Mouse (Mus musculus) heart, postnatal 0 days (tissue): ENCODE data around the gene Fam102b. TPM values are rescaled to one million over a fixed set of nuclear protein-coding genes. Genes with fewer than 3 reads are reported as not detected.

Experiments used
- ATAC-seq: fragments of 200-750 bp; cut with Nextera tagmentation; 2 replicates; pipeline ENCODE4 v1.8.0; 2017; ENCODE audit warnings: low read depth, moderate number of reproducible peaks, moderate library complexity; ENCODE audit not compliant: insufficient read depth
- DNase-seq: peaks from one replicate; pipeline ENCODE4 v3.0.0-alpha.2; 2016; ENCODE audit warnings: low spot score
- H3K27ac ChIP-seq: fragments of 300-500 bp; sonication (generic); 2 replicates; pipeline ENCODE4 v1.5.1; 2014; ENCODE audit warnings: low read depth, mild to moderate bottlenecking
- H3K27me3 ChIP-seq: fragments of 300-500 bp; sonication (generic); 2 replicates; pipeline ENCODE4 v1.6.1; 2014; ENCODE audit warnings: low read length, mixed read lengths; ENCODE audit not compliant: control insufficient read depth, insufficient read depth
- H3K36me3 ChIP-seq: fragments of 300-500 bp; sonication (generic); replicated peaks from 2 replicates; pipeline ENCODE4 v1.6.1; 2014; ENCODE audit warnings: low read length, mixed read lengths; ENCODE audit not compliant: control insufficient read depth, insufficient read depth
- H3K4me1 ChIP-seq: fragments of 300-500 bp; sonication (generic); 2 replicates; pipeline ENCODE4 v1.6.1; 2014; ENCODE audit warnings: antibody characterized with exemption; ENCODE audit not compliant: control insufficient read depth, insufficient read depth
- H3K4me2 ChIP-seq: fragments of 300-500 bp; sonication (generic); 2 replicates; pipeline ENCODE4 v1.6.1; 2014; ENCODE audit warnings: low read depth, mild to moderate bottlenecking, low read length, moderate library complexity
- H3K4me3 ChIP-seq: fragments of 300-500 bp; sonication (generic); 2 replicates; pipeline ENCODE4 v1.5.1; 2014; ENCODE audit warnings: low read depth, low read length
- H3K9ac ChIP-seq: fragments of 300-500 bp; sonication (generic); replicated peaks from 2 replicates; pipeline ENCODE4 v1.6.1; 2014; ENCODE audit warnings: low read depth, low read length, mixed read lengths
- H3K9me3 ChIP-seq: fragments of 300-500 bp; sonication (generic); replicated peaks from 2 replicates; pipeline ENCODE4 v1.6.1; 2016; ENCODE audit warnings: low read length; ENCODE audit not compliant: control insufficient read depth
- CTCF ChIP-seq: IDR thresholded peaks from 2 replicates; pipeline ENCODE4 v1.5.1; 2016; ENCODE audit warnings: antibody characterized with exemption, control low read depth, low read depth
- EP300 ChIP-seq: IDR thresholded peaks from 2 replicates; pipeline ENCODE4 v1.6.1; 2016; ENCODE audit warnings: antibody characterized with exemption, low read depth
- WGBS: fragments of 180-500 bp; shearing (Covaris S2); extraction: QIAGEN DNeasy Blood & Tissue Kit; methylation state at CpG from one replicate; pipeline ENCODE4 v1.1.7; 2014; 5-methylcytosine and 5-hydroxymethylcytosine counted together
- polyA plus RNA-seq: library from polyadenylated mRNA; unstranded; fragments of >200 nt; fragmentation: Nextera tagmentation; extraction: Ambion mirVana; gene quantifications from 2 replicates; pipeline ENCODE4 v1.2.1, GENCODE M21; 2015
- total RNA-seq: library from RNA; depleted of rRNA; stranded (reverse); fragments of >200 nt; gene quantifications from 2 replicates; pipeline ENCODE4 v1.2.3, GENCODE M21; 2014; ENCODE audit warnings: low replicate concordance

Gene Fam102b
- total and polyA plus RNA-seq, 2 experiments from 2014 or later, result 3.7 to 16.5 TPM

GRCm38 (mm10) chr3:108961655-108962054, 65.8 kb downstream of the Fam102b start:
- ATAC-seq, result no peak
- Histone ChIP-seq H3K4me2 (peak overlapping the region; percentile 38), H3K9me3 (no peaks in the 10 kb centered on the region), H3K27me3 (no peaks in the 10 kb centered on the region), H3K4me1 (0 out of 2 replicates have a peak, but pooled peaks cover 2% of the 10 kb centered on the region), H3K36me3 (no peaks in the 10 kb centered on the region), H3K9ac (no peak overlapping the region), H3K4me3 (no peak overlapping the region), H3K27ac (no peak overlapping the region)
- DNase-seq, result no peak
- WGBS, result 57% methylated on average over 6 of the region's 6 CpGs
- TF ChIP-seq EP300 (no peak), CTCF (no peak)

- H3K4me3 ChIP-seq, result no peak overlapping the region
- H3K9me3 ChIP-seq, result no peaks in the 10 kb centered on the region
- DNase-seq, result no peak
- TF ChIP-seq EP300, result no peak
- TF ChIP-seq CTCF, result no peak
- H3K27ac ChIP-seq, result no peak overlapping the region
- ATAC-seq, result no peak
- H3K4me1 ChIP-seq, result 0 out of 2 replicates have a peak, but pooled peaks cover 2% of the 10 kb centered on the region
- no peaks in the 10 kb centered on the region for H3K27me3 ChIP-seq
- no peaks in the 10 kb centered on the region for H3K36me3 ChIP-seq
- WGBS, result 51% methylated on average over 7 of the region's 7 CpGs
- H3K9ac ChIP-seq, result no peak overlapping the region
- H3K4me2 ChIP-seq, result peak overlapping the region; percentile 38
Measured at GRCm38 (mm10) chr3:108961226-108961625, 66.2 kb downstream of the Fam102b start.

- Histone ChIP-seq H3K4me1 (0 out of 2 replicates have a peak, but pooled peaks cover 2% of the 10 kb centered on the region), H3K27me3 (no peaks in the 10 kb centered on the region), H3K4me2 (no peak overlapping the region), H3K36me3 (no peaks in the 10 kb centered on the region), H3K4me3 (no peak overlapping the region), H3K9ac (no peak overlapping the region), H3K27ac (no peak overlapping the region), H3K9me3 (no peaks in the 10 kb centered on the region)
- TF ChIP-seq EP300 (no peak), CTCF (no peak)
- ATAC-seq, result no peak
- DNase-seq, result no peak
- WGBS, result 68% methylated on average over 13 of the region's 13 CpGs
Measured at GRCm38 (mm10) chr3:108959680-108960295, 67.6 kb downstream of the Fam102b start.

GRCm38 (mm10) chr3:108957976-108958375, 69.4 kb downstream of the Fam102b start:
- ATAC-seq (no peak), DNase-seq (no peak)
- no peaks in the 10 kb centered on the region for H3K36me3 ChIP-seq
- 0 out of 2 replicates have a peak, but pooled peaks cover 2% of the 10 kb centered on the region for H3K4me1 ChIP-seq
- no peak for TF ChIP-seq CTCF
- no peaks in the 10 kb centered on the region for H3K9me3 ChIP-seq
- H3K9ac ChIP-seq, result no peak overlapping the region
- no peak overlapping the region for H3K4me3 ChIP-seq
- no peak overlapping the region for H3K27ac ChIP-seq
- H3K4me2 ChIP-seq, result no peak overlapping the region
- H3K27me3 ChIP-seq, result no peaks in the 10 kb centered on the region

- H3K36me3 ChIP-seq, result no peaks in the 10 kb centered on the region
- H3K4me1 ChIP-seq, result no peaks in the 10 kb centered on the region
- no peak for DNase-seq
- no peak overlapping the region for H3K9ac ChIP-seq
- H3K9me3 ChIP-seq, result no peaks in the 10 kb centered on the region
- no peak overlapping the region for H3K4me2 ChIP-seq
- 89% methylated on average over 10 of the region's 10 CpGs for WGBS
- peaks cover 6% of the 10 kb centered on the region; the same call in 1 of the 2 replicates for H3K27me3 ChIP-seq
- TF ChIP-seq CTCF, result no peak
- no peak for TF ChIP-seq EP300
- H3K4me3 ChIP-seq, result no peak overlapping the region
- no peak overlapping the region for H3K27ac ChIP-seq
- no peak for ATAC-seq
Measured at GRCm38 (mm10) chr3:108940996-108941395, 86.4 kb downstream of the Fam102b start.

- 50% methylated on average over 46 of the region's 59 CpGs for WGBS
- no peak for ATAC-seq
- DNase-seq, result no peak
- Histone ChIP-seq H3K9me3 (no peaks in the 10 kb centered on the region), H3K4me1 (no peaks in the 10 kb centered on the region), H3K27ac (no peak within 1 kb of the TSS), H3K9ac (no peak within 1 kb of the TSS), H3K4me3 (peak within 1 kb of the TSS; percentile 26), H3K27me3 (peaks cover 6% of the 10 kb centered on the region; the same call in 1 of the 2 replicates), H3K4me2 (peak within 1 kb of the TSS; percentile 52), H3K36me3 (no peaks in the 10 kb centered on the region)
- TF ChIP-seq CTCF (no peak), EP300 (no peak)
Measured at GRCm38 (mm10) chr3:108940001-108940633, 87.3 kb downstream of the Fam102b start, which contains the start of gene Gm9857. TSS of gene Gm9857 (minus strand) at chr3:108940445.
